Comparison of ENCODE assay signal across 13 mouse cellular contexts in genomic region chr3:108423006-108423405, GRCm38 (mm10). TPM values are rescaled to one million over a fixed set of nuclear protein-coding genes. Genes with fewer than 3 reads are reported as not detected.
DNase-seq lines count a peak whose midpoint lies in the region; ATAC-seq and TF ChIP-seq lines count a peak whose summit lies in the region.
"Had no signal": no experiment of that assay in that cellular context is flagged by ENCODE, and none has a peak within 500 bp of the region (broad histone marks: within the 10 kb centered on the region; RNA-seq: fewer than 3 reads in every experiment).

No protein-coding gene starts in this region.

- ATAC-seq in frontal cortex, adult (ENCODE audit: low TSS enrichment), result peak; percentile 36
- peak; percentile 40 for ATAC-seq in forebrain, postnatal 0 days
- ATAC-seq in midbrain, embryonic 15.5 days (replicated peaks), result no peak
- ATAC-seq in kidney, embryonic 15.5 days (replicated peaks; ENCODE audit: low FRiP score), result no peak

- peaks cover 30% of the 10 kb centered on the region for H3K36me3 ChIP-seq in forebrain, postnatal 0 days (ENCODE audit: insufficient read depth)
- peaks cover 26% of the 10 kb centered on the region for H3K36me3 ChIP-seq in midbrain, embryonic 15.5 days (replicated peaks)
- H3K36me3 ChIP-seq in kidney, embryonic 15.5 days, result peaks cover 32% of the 10 kb centered on the region

- 27% methylated on average over 6 of the region's 6 CpGs for WGBS in forebrain, postnatal 0 days
- 27% methylated on average over 6 of the region's 6 CpGs for WGBS in midbrain, embryonic 15.5 days
- 45% methylated on average over 6 of the region's 6 CpGs for WGBS in kidney, embryonic 15.5 days

- peak overlapping the region; percentile 48; the same call in 1 of the 2 replicates for H3K4me2 ChIP-seq in forebrain, postnatal 0 days (ENCODE audit: low read depth)
- H3K4me2 ChIP-seq in midbrain, embryonic 15.5 days, result peak overlapping the region; percentile 49; the same call in 1 of the 2 replicates
- no peak overlapping the region for H3K4me2 ChIP-seq in kidney, embryonic 15.5 days

- TF ChIP-seq POLR2A in brain, embryonic 14.5 days (IDR thresholded peaks at IDR 0.05; ENCODE audit: borderline replicate concordance, extremely low read depth, insufficient read depth, insufficient read length, poor library complexity, severe bottlenecking), result no peak

- H3K9me3 ChIP-seq in forebrain, postnatal 0 days (ENCODE audit: low read length), result no peaks in the 10 kb centered on the region
- H3K9me3 ChIP-seq in midbrain, embryonic 15.5 days, result no peaks in the 10 kb centered on the region
- H3K9me3 ChIP-seq in kidney, embryonic 15.5 days (replicated peaks), result no peaks in the 10 kb centered on the region
- H3K9me3 ChIP-seq: heart, embryonic 12.5 days; liver, embryonic 12.5 days had no signal

- no peak for TF ChIP-seq CTCF in brain, embryonic 14.5 days (IDR thresholded peaks at IDR 0.05; ENCODE audit: borderline replicate concordance, extremely low read depth, insufficient read depth, insufficient read length)
- no peak for TF ChIP-seq CTCF in forebrain, postnatal 0 days (IDR thresholded peaks at IDR 0.05; ENCODE audit: low read depth)

- H3K9ac ChIP-seq in forebrain, postnatal 0 days, result no peak overlapping the region
- H3K9ac ChIP-seq in midbrain, embryonic 15.5 days, result peak overlapping the region; percentile 24; the same call in 1 of the 2 replicates
- no peak overlapping the region for H3K9ac ChIP-seq in kidney, embryonic 15.5 days
- H3K9ac ChIP-seq: liver, embryonic 12.5 days had no signal

- H3K27me3 ChIP-seq in forebrain, postnatal 0 days (ENCODE audit: insufficient read depth, low read length), result no peaks in the 10 kb centered on the region
- H3K27me3 ChIP-seq in midbrain, embryonic 15.5 days (replicated peaks), result no peaks in the 10 kb centered on the region
- no peaks in the 10 kb centered on the region; the same call in 1 of the 2 replicates for H3K27me3 ChIP-seq in kidney, embryonic 15.5 days

- H3K4me1 ChIP-seq in forebrain, postnatal 0 days (ENCODE audit: insufficient read depth), result peaks cover 14% of the 10 kb centered on the region
- peaks cover 31% of the 10 kb centered on the region for H3K4me1 ChIP-seq in midbrain, embryonic 15.5 days
- H3K4me1 ChIP-seq in kidney, embryonic 15.5 days, result peaks cover 18% of the 10 kb centered on the region

- no peak for DNase-seq in frontal cortex, postnatal 10 days (ENCODE audit: low spot score in 2 of 2)
- peak; percentile 64 for DNase-seq in brain, embryonic 14.5 days (ENCODE audit: low read depth)
- DNase-seq in forebrain, postnatal 0 days, result peak; percentile 65
- no peak for DNase-seq in lung, postnatal 4 days
- DNase-seq in right cerebral cortex, adult 18-20 months, result no peak
- DNase-seq: gastrocnemius, postnatal 25 days had no signal

- no peak overlapping the region for H3K4me3 ChIP-seq in forebrain, postnatal 0 days (ENCODE audit: low read depth, low read length)
- no peak overlapping the region for H3K4me3 ChIP-seq in midbrain, embryonic 15.5 days
- H3K4me3 ChIP-seq in kidney, embryonic 15.5 days (replicated peaks), result no peak overlapping the region
- H3K4me3 ChIP-seq: heart, embryonic 12.5 days; liver, embryonic 12.5 days had no signal

- peak overlapping the region; percentile 50; the same call in 1 of the 2 replicates for H3K27ac ChIP-seq in forebrain, postnatal 0 days (ENCODE audit: low read depth, low read length)
- peak overlapping the region; percentile 57; the same call in 1 of the 2 replicates for H3K27ac ChIP-seq in midbrain, embryonic 15.5 days
- H3K27ac ChIP-seq in kidney, embryonic 15.5 days, result no peak overlapping the region
- H3K27ac ChIP-seq: liver, embryonic 12.5 days had no signal

RNA-seq across cellular contexts. Expression of gene Celsr2, which starts 7.7 kb away (rescaled TPM):
- 64.9 and 101 TPM in 2 replicates for polyA plus RNA-seq in brain, embryonic 14.5 days (2012; rRNA removed)
- 39.0 and 51.4 TPM in 2 replicates for total RNA-seq in forebrain, postnatal 0 days (2014; rRNA removed)
- polyA plus RNA-seq in forebrain, postnatal 0 days (2015; fragmentation: Nextera tagmentation; extraction: Ambion mirVana), result 14.4 and 24.5 TPM in 2 replicates
- polyA plus RNA-seq in midbrain, embryonic 15.5 days (2015; fragmentation: Nextera tagmentation; extraction: Ambion mirVana), result 38.5 and 43.3 TPM in 2 replicates
- polyA plus RNA-seq in kidney, embryonic 15.5 days (2015; fragmentation: Nextera tagmentation; extraction: Ambion mirVana), result 19.3 and 21.6 TPM in 2 replicates

RNA-seq across cellular contexts. Expression of gene Sars, which starts 22.0 kb away (rescaled TPM):
- polyA plus RNA-seq in brain, embryonic 14.5 days (2012; rRNA removed), result 120 and 161 TPM in 2 replicates
- 196 and 202 TPM in 2 replicates for total RNA-seq in forebrain, postnatal 0 days (2014; rRNA removed)
- 220 and 223 TPM in 2 replicates for polyA plus RNA-seq in forebrain, postnatal 0 days (2015; fragmentation: Nextera tagmentation; extraction: Ambion mirVana)
- polyA plus RNA-seq in midbrain, embryonic 15.5 days (2015; fragmentation: Nextera tagmentation; extraction: Ambion mirVana), result 209 and 212 TPM in 2 replicates
- 126 and 131 TPM in 2 replicates for polyA plus RNA-seq in kidney, embryonic 15.5 days (2015; fragmentation: Nextera tagmentation; extraction: Ambion mirVana)

RNA-seq across cellular contexts. Expression of gene Psrc1, which starts 39.4 kb away (rescaled TPM):
- 27.1 and 71.0 TPM in 2 replicates for polyA plus RNA-seq in brain, embryonic 14.5 days (2012; rRNA removed)
- 9.5 and 10.5 TPM in 2 replicates for total RNA-seq in forebrain, postnatal 0 days (2014; rRNA removed)
- 6.5 and 7.0 TPM in 2 replicates for polyA plus RNA-seq in forebrain, postnatal 0 days (2015; fragmentation: Nextera tagmentation; extraction: Ambion mirVana)
- 7.7 and 8.8 TPM in 2 replicates for polyA plus RNA-seq in midbrain, embryonic 15.5 days (2015; fragmentation: Nextera tagmentation; extraction: Ambion mirVana)
- 47.2 and 48.8 TPM in 2 replicates for polyA plus RNA-seq in kidney, embryonic 15.5 days (2015; fragmentation: Nextera tagmentation; extraction: Ambion mirVana)

RNA-seq across cellular contexts. Expression of gene Mybphl, which starts 58.3 kb away (rescaled TPM):
- 0.10 and 0.12 TPM in 2 replicates for polyA plus RNA-seq in brain, embryonic 14.5 days (2012; rRNA removed)
- total RNA-seq in forebrain, postnatal 0 days (2014; rRNA removed), result not detected in 2 replicates
- not detected in 2 replicates for polyA plus RNA-seq in forebrain, postnatal 0 days (2015; fragmentation: Nextera tagmentation; extraction: Ambion mirVana)
- not detected in 2 replicates for polyA plus RNA-seq in midbrain, embryonic 15.5 days (2015; fragmentation: Nextera tagmentation; extraction: Ambion mirVana)
- not detected in 2 replicates for polyA plus RNA-seq in kidney, embryonic 15.5 days (2015; fragmentation: Nextera tagmentation; extraction: Ambion mirVana)
- total RNA-seq: adrenal gland, adult 2 months; gastrocnemius, postnatal 25 days had no signal
- polyA plus RNA-seq: adrenal gland, adult 2 months; kidney, embryonic 16.5 days had no signal

Comparison
In these comparisons a context has a peak if more than half of its experiments do, and no peak if none do; other contexts are left out.
1. ATAC-seq: peak in frontal cortex, adult (single experiment) and forebrain, postnatal 0 days (single experiment); none in midbrain, embryonic 15.5 days (single experiment) and kidney, embryonic 15.5 days (single experiment).
2. DNase-seq: peak in brain, embryonic 14.5 days (single experiment) and forebrain, postnatal 0 days (single experiment); none in frontal cortex, postnatal 10 days (0 of 2), lung, postnatal 4 days (0 of 2) and right cerebral cortex, adult 18-20 months (single experiment).